Comparison of ENCODE assay signal across 9 mouse cellular contexts in genomic region chr11:18753856-18754255, GRCm38 (mm10).
DNase-seq lines count a peak whose midpoint lies in the region; ATAC-seq and TF ChIP-seq lines count a peak whose summit lies in the region.
"Had no signal": no experiment of that assay in that cellular context is flagged by ENCODE, and none has a peak within 500 bp of the region (broad histone marks: within the 10 kb centered on the region; RNA-seq: fewer than 3 reads in every experiment).

No protein-coding gene starts in this region.

- H3K4me2 ChIP-seq in kidney, embryonic 16.5 days (replicated peaks; ENCODE audit: low read depth, low read length), result peak overlapping the region; percentile 42
- H3K4me2 ChIP-seq in hindbrain, postnatal 0 days (ENCODE audit: low read depth, low read length), result peak overlapping the region; percentile 52
- H3K4me2 ChIP-seq in neural tube, embryonic 13.5 days, result peak overlapping the region; percentile 58

- no peak for ATAC-seq in kidney, embryonic 16.5 days (ENCODE audit: low FRiP score, low TSS enrichment)
- peak; percentile 52 for ATAC-seq in hindbrain, postnatal 0 days
- ATAC-seq in neural tube, embryonic 13.5 days (ENCODE audit: low read depth), result peak; percentile 42
- ATAC-seq: midbrain, embryonic 15.5 days had no signal

- H3K27me3 ChIP-seq in kidney, embryonic 16.5 days (ENCODE audit: insufficient read depth, low read length), result no peaks in the 10 kb centered on the region
- no peaks in the 10 kb centered on the region for H3K27me3 ChIP-seq in hindbrain, postnatal 0 days (ENCODE audit: insufficient read depth, low read length)
- no peaks in the 10 kb centered on the region for H3K27me3 ChIP-seq in neural tube, embryonic 13.5 days
- H3K27me3 ChIP-seq: midbrain, embryonic 15.5 days had no signal

- peak overlapping the region; percentile 55 for H3K9ac ChIP-seq in kidney, embryonic 16.5 days (replicated peaks; ENCODE audit: low read length)
- H3K9ac ChIP-seq in hindbrain, postnatal 0 days (replicated peaks; ENCODE audit: low read length), result no peak overlapping the region; the same call in 1 of the 2 replicates
- peak overlapping the region; percentile 64 for H3K9ac ChIP-seq in neural tube, embryonic 13.5 days
- H3K9ac ChIP-seq: midbrain, embryonic 15.5 days had no signal

- peak; percentile 26; the same call in 1 of the 2 replicates for TF ChIP-seq CTCF in hindbrain, postnatal 0 days (IDR thresholded peaks at IDR 0.05; ENCODE audit: low read depth)

- 0 out of 2 replicates have a peak overlapping the region, but pooled peaks have one; percentile 7 for H3K4me3 ChIP-seq in kidney, embryonic 16.5 days (ENCODE audit: low read length)
- H3K4me3 ChIP-seq in hindbrain, postnatal 0 days (ENCODE audit: low read length), result 0 out of 2 replicates have a peak overlapping the region, but pooled peaks have one; percentile 6
- peak overlapping the region; percentile 19 for H3K4me3 ChIP-seq in neural tube, embryonic 13.5 days
- H3K4me3 ChIP-seq: midbrain, embryonic 15.5 days had no signal

- peaks cover 20% of the 10 kb centered on the region for H3K4me1 ChIP-seq in kidney, embryonic 16.5 days (ENCODE audit: insufficient read depth, low read length)
- H3K4me1 ChIP-seq in hindbrain, postnatal 0 days (ENCODE audit: insufficient read depth, low read length), result peaks cover 5% of the 10 kb centered on the region; the same call in 1 of the 2 replicates
- H3K4me1 ChIP-seq in neural tube, embryonic 13.5 days (replicated peaks), result peaks cover 72% of the 10 kb centered on the region

- 6% methylated on average over 9 of the region's 9 CpGs for WGBS in kidney, embryonic 16.5 days
- WGBS in hindbrain, postnatal 0 days, result 34% methylated on average over 9 of the region's 9 CpGs
- WGBS in neural tube, embryonic 13.5 days, result 5% methylated on average over 9 of the region's 9 CpGs

- no peaks in the 10 kb centered on the region for H3K36me3 ChIP-seq in kidney, embryonic 16.5 days (ENCODE audit: insufficient read depth, low read length)
- H3K36me3 ChIP-seq in hindbrain, postnatal 0 days (ENCODE audit: insufficient read depth, low read length), result no peaks in the 10 kb centered on the region
- no peaks in the 10 kb centered on the region for H3K36me3 ChIP-seq in neural tube, embryonic 13.5 days
- H3K36me3 ChIP-seq: midbrain, embryonic 15.5 days had no signal

- no peaks in the 10 kb centered on the region for H3K9me3 ChIP-seq in kidney, embryonic 16.5 days (ENCODE audit: low read length)
- H3K9me3 ChIP-seq in hindbrain, postnatal 0 days (ENCODE audit: low read length), result no peaks in the 10 kb centered on the region
- no peaks in the 10 kb centered on the region for H3K9me3 ChIP-seq in neural tube, embryonic 13.5 days
- H3K9me3 ChIP-seq: midbrain, embryonic 15.5 days had no signal

- H3K27ac ChIP-seq in kidney, embryonic 16.5 days (ENCODE audit: low read length), result peak overlapping the region; percentile 88
- H3K27ac ChIP-seq in hindbrain, postnatal 0 days, result peak overlapping the region; percentile 76
- H3K27ac ChIP-seq in neural tube, embryonic 13.5 days (replicated peaks), result peak overlapping the region; percentile 86
- H3K27ac ChIP-seq: midbrain, embryonic 15.5 days had no signal

- DNase-seq in adrenal gland, adult 2 months, result peak; percentile 17
- no peak for DNase-seq in adrenal gland, postnatal 4 days (ENCODE audit: low spot score in 2 of 2)
- no peak for DNase-seq in kidney, adult 18-20 months
- DNase-seq in hindbrain, postnatal 0 days (ENCODE audit: low spot score), result peak; percentile 56
- no peak for DNase-seq in right cerebral cortex, postnatal 10 days (ENCODE audit: low spot score in 2 of 2)
- DNase-seq in left cerebral cortex, postnatal 14 days (ENCODE audit: low spot score in 2 of 2), result no peak

- intact Hi-C loops in left cerebral cortex, postnatal 14 days (cut with DNase I), result loop anchor here (5.0 kb wide), 2 partner anchors 118 to 268 kb away; no protein-coding TSS in a partner anchor

Comparison
In these comparisons a context has a peak if more than half of its experiments do, and no peak if none do; other contexts are left out.
1. DNase-seq: peak in adrenal gland, adult 2 months (single experiment) and hindbrain, postnatal 0 days (single experiment); none in adrenal gland, postnatal 4 days (0 of 2), kidney, adult 18-20 months (single experiment), right cerebral cortex, postnatal 10 days (0 of 2) and left cerebral cortex, postnatal 14 days (0 of 2).
2. Peak in every context shown above with its lines, with median percentiles within 50 percentile points of each other: H3K27ac ChIP-seq, H3K4me2 ChIP-seq and H3K4me3 ChIP-seq.